Mouse (Mus musculus): ENCODE data around the gene Ets1.

Ets1 gene

DNA sequence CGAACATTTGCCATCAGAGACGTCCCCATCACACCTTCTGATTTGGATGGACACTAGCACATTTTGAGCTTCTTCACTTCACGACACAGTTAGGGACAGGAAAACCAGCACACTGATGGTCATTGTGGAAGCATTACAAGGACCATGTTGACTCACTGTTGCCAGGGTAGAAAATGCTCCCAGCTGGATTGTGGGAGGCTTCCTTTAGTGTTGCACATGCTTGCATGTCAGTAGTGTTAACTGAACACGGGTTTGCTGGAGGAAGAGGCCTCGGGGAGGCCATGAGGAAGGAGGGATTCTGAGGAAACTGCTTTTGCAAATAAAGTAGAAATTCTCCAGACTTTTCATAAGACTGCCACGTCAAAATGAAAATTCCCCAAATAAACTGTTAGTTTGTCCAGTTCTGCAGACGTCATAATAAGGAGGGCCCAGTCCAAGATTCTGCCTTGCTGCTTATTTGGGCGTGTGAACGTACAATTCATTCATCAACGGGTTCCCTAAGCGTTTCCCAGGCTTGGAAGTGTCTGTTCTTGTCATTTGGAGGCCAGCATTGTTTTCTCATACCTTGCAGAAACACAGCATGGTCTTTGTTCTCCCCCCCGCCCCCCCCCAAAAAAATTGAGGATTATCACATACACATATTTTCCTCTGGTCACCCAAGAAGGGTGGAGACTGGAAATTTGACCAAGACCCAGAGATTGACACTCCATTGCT is 58.2 kb downstream of the Ets1 start:
- no peak for DNase-seq (ENCODE audit: extremely low spot score, low read depth, low spot score)

GRCm38 (mm10) chr9:32694916-32695490 is 59.0 kb downstream of the Ets1 start:
- DNase-seq (ENCODE audit: extremely low spot score, low read depth, low spot score), result no peak

DNA sequence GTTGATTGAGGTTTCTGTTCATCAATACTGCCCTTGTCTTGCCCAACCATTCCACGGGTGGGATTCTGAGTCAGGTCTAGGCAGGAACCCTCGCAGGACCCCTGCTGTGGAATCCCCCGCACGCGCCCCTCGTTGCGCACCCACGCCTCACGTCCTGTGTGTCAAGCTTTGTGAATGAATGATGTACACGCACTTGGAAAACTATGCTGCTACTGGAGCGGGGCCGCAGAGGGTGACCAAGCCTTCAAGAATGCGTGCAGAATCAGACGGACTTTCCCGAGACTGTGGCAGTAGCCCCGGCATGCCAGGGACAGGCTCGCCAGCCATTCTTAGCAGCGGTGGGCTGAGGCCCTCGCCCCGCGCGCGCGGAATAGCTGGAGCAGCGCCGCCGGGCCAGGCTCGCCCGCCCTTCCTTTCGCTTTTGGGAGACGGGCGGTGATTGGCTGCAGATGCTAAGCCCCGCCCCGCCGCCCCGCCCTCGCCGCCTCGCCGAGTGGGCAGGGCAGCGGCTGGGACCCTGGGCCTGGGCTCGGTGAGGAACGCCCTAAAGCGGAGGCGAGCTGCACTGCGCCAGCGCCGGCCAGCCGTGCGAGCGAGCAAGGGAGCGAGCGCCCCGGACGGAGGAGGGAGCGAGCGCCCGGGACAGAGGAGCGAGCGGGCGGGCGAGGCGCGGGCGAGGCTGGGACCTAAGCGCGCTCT is 59.6 kb downstream of the Ets1 start:
- no peak for DNase-seq (ENCODE audit: extremely low spot score, low read depth, low spot score)

- no peak for DNase-seq (ENCODE audit: extremely low spot score, low read depth, low spot score)
Observed at GRCm38 (mm10) chr9:32696259-32696658, 60.2 kb downstream of the Ets1 start.

DNA sequence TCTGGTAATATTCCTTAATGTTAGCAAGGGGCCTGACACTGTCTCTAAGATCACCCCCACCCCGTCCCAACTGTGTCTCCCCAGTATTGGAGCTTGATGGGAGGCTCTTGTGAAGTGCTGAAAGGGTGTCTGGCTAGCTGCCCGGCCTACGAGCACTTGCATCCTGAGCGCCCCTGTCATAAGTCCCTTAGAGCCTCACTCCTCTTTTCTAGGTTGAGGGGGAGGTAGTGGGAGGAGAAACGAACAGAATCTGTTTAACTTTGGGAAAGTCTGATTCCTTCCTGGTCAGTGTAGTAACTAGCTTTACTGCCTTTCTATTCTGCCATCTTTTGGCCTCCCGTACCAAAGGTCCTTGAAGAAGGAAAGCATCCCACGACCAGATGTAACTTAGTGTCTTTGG is 60.7 kb downstream of the Ets1 start:
- DNase-seq (ENCODE audit: extremely low spot score, low read depth, low spot score), result no peak

GRCm38 (mm10) chr9:32697291-32698110 is 61.5 kb downstream of the Ets1 start:
- no peak for DNase-seq (ENCODE audit: extremely low spot score, low read depth, low spot score)

DNA sequence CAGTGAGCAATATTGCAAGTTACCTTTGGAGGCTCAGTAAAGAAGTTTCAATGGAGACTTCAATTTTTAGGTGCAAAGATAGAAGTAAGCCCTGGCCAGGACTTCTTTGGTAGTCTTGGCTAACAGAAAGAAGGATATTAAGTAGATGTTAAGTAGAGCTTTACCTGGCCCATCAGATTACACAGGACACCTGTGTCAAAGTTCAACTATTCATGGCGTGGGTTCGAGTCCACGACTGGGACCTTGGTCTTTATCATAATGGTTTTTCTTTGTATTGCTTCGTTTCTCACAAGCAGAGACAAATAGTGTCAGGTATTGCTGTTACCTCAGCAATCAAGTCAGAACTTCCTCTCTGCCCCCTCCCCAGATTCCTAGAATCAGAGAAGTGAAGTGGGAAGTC is 62.7 kb downstream of the Ets1 start:
- DNase-seq (ENCODE audit: extremely low spot score, low read depth, low spot score), result no peak

- DNase-seq (ENCODE audit: extremely low spot score, low read depth, low spot score), result no peak
Observed at GRCm38 (mm10) chr9:32699391-32699841, 63.4 kb downstream of the Ets1 start.

DNA sequence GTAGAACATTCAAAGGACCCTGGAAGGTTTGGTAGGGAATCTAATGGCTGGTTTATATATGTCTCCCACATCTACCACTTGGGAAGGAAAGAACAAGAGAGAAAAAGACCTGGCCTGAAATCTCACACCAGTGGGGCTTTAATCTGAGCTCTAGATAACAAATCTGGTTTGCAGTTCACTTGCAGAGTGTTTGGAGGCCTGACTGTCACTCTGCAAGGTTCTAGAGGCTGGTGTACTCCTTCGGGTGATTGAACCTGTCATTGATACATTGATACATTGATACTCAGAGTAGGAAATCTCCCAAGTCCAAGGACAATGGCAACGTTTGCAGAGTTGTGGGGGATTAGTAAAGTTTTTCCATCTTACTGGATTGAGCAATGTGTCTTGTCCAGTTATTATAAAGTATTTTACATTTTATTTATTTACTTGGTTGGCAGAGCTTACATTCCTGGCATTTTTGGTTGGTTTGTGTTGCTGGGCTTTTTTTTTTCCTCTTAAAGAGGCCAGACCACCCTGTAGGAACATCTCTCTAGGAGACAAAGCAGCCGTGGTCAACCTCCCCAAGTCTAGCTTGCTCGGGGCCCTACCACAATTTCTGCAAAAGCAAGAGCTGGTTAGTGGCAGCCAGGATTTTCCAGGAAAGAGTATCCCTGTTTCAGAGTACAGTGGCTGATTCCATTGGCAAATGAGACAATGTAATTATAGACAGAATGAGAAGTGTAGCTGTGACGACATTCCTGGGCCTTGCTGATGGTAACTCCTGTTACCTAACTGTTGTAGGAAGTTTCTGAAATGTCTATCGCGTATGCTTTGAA is 64.3 kb downstream of the Ets1 start:
- DNase-seq (ENCODE audit: extremely low spot score, low read depth, low spot score), result no peak

- DNase-seq (ENCODE audit: extremely low spot score, low read depth, low spot score), result no peak
Observed at GRCm38 (mm10) chr9:32701126-32701997, 65.3 kb downstream of the Ets1 start.

GRCm38 (mm10) chr9:32701998-32702305 is 65.9 kb downstream of the Ets1 start:
- no peak for DNase-seq (ENCODE audit: extremely low spot score, low read depth, low spot score)

GRCm38 (mm10) chr9:32702836-32703395 is 66.9 kb downstream of the Ets1 start:
- DNase-seq (ENCODE audit: extremely low spot score, low read depth, low spot score), result no peak

GRCm38 (mm10) chr9:32703976-32704745 is 68.1 kb downstream of the Ets1 start:
- DNase-seq (ENCODE audit: extremely low spot score, low read depth, low spot score), result no peak

GRCm38 (mm10) chr9:32705827-32706478 is 69.9 kb downstream of the Ets1 start:
- DNase-seq (ENCODE audit: extremely low spot score, low read depth, low spot score), result no peak

- no peak for DNase-seq (ENCODE audit: extremely low spot score, low read depth, low spot score)
Observed at GRCm38 (mm10) chr9:32707436-32707835, 71.4 kb downstream of the Ets1 start.

DNA sequence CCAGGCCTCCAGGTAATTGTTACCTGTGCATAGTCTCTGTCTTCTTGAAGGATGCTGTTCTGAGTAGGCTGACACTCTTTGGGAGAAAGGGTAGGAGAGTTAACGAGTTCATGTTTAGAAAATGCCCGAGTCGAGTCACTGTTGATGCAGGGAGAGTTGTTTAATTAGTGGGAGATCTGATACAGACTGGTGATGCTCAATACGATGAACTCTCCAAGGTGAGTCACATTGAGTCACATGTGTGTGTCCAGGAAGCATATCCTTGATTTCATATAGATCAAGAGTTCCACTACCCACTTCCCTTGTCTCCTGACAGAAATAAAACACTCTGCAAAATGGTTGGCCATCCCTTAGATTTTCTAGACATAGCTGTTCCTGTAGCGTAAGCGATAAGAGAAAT is 72.5 kb downstream of the Ets1 start:
- no peak for DNase-seq (ENCODE audit: extremely low spot score, low read depth, low spot score)

GRCm38 (mm10) chr9:32709359-32709758 is 73.3 kb downstream of the Ets1 start:
- no peak for DNase-seq (ENCODE audit: extremely low spot score, low read depth, low spot score)

Measured in hindlimb bud, embryonic 11.5 days (tissue).